Mouse (Mus musculus): ENCODE results near the gene Itpr3. TPM values are rescaled to one million over a fixed set of nuclear protein-coding genes. Genes with fewer than 3 reads are reported as not detected.

Gene Itpr3
- polyA plus RNA-seq, 1 experiment from 2014 or later = 1.5 TPM

DNA sequence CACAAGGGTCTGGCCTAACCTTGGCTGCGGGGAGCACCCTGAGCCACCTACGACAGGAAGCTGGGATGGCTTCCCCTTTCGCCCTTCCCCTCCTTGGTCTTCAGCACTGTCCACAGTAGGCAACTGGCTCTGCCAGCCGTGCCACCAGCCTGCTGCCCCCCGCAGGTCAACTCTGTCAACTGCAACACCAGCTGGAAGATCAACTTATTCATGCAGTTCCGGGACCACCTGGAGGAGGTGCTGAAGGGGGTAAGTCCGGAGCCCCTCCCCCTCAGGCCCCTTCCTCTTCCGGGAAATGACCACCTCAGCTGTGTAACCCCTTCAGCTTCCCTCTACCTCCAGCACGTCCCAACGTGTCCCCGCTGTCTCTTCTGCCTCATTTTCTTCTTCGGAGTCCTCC, 30.3 kb downstream of the Itpr3 start:
- ATAC-seq (ENCODE audit: extremely low read depth, insufficient number of reproducible peaks, low FRiP score, low TSS enrichment) = no peak
- Histone ChIP-seq H3K27me3 (replicated peaks) (no peaks in the 10 kb centered on the region), H3K9ac (no peak overlapping the region), H3K4me2 (no peak overlapping the region), H3K4me1 (peaks cover 19% of the 10 kb centered on the region), H3K36me3 (0 out of 2 replicates have a peak, but pooled peaks cover 5% of the 10 kb centered on the region), H3K4me3 (no peak overlapping the region), H3K27ac (replicated peaks) (no peak overlapping the region), H3K9me3 (no peaks in the 10 kb centered on the region)
- 37% methylated on average over 12 of the region's 12 CpGs for WGBS

DNA sequence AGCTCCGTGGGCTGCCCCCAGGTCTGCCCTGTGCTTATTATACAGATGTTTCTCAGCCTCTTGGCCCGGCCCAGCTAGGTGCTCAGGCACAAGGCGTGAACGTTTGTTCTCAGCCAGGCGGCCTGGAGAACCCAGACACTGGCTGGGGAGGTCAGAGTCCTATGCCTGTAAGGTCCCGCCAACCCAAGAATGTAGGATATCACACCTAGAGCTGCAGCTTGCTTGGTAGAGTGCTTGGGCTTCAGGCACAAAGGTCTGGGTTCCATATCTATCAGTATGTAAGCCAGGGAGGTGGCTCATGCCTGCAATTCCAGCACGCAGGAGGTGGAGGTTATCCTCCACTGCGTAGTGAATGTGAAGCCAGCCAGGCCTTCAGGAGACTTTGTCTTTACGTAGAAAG, 33.0 kb downstream of the Itpr3 start:
- Histone ChIP-seq H3K4me3 (no peak overlapping the region), H3K27me3 (replicated peaks) (no peaks in the 10 kb centered on the region), H3K4me1 (no peaks in the 10 kb centered on the region), H3K36me3 (0 out of 2 replicates have a peak, but pooled peaks cover 5% of the 10 kb centered on the region), H3K9ac (no peak overlapping the region), H3K27ac (replicated peaks) (no peak overlapping the region), H3K4me2 (no peak overlapping the region), H3K9me3 (no peaks in the 10 kb centered on the region)
- ATAC-seq (ENCODE audit: extremely low read depth, insufficient number of reproducible peaks, low FRiP score, low TSS enrichment) = no peak
- WGBS = 64% methylated on average over 9 of the region's 9 CpGs

DNA sequence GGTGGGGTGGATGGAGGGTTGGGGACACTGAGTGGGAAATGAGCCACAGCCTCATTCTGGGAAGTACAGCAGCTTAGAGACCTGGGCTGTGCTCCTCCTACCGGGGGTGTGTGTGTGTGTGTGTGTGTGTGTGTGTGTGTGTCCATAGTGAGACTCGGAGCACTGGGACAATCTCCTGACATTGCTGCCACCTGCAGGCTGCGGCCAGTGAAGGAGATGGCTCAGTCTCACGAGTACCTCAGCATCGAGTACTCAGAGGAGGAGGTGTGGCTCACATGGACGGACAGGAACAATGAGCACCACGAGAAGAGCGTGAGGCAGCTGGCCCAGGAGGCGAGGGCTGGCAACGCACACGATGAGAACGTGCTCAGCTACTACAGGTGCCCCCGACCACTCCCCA, 38.6 kb downstream of the Itpr3 start:
- no peak for ATAC-seq (ENCODE audit: extremely low read depth, insufficient number of reproducible peaks, low FRiP score, low TSS enrichment)
- WGBS = 37% methylated on average over 13 of the region's 13 CpGs
- 0 out of 2 replicates have a peak, but pooled peaks cover 3% of the 10 kb centered on the region for H3K36me3 ChIP-seq

DNA sequence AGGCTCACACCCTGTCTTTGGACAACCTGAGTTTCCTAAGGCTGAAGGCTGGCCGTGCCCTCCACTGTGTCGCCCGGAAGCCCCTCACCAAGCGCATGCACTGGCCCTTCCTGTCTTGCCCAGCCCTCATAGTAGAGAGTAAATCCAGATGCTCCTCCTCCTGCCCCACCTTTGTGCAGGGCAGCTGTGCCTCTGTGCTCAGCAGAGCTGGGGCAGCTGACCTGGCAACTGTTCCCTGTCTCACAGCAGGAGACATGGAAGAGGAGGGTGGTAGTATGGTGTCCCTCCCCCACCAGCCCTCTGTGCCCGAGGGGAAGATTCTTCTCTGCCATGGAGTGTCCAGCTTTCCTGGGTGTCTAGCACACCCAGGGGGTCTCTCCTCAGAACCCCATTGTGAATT, 44.6 kb downstream of the Itpr3 start:
- no peak for ATAC-seq (ENCODE audit: extremely low read depth, insufficient number of reproducible peaks, low FRiP score, low TSS enrichment)
- H3K4me1 ChIP-seq = no peaks in the 10 kb centered on the region

More for the DNA sequence above, 38.6 kb downstream of the Itpr3 start:
- no peak overlapping the region for H3K9ac ChIP-seq
- H3K27me3 ChIP-seq (replicated peaks) = no peaks in the 10 kb centered on the region
- H3K4me2 ChIP-seq = no peak overlapping the region
- no peaks in the 10 kb centered on the region for H3K9me3 ChIP-seq
- H3K27ac ChIP-seq (replicated peaks) = no peak overlapping the region
- no peaks in the 10 kb centered on the region for H3K4me1 ChIP-seq
- no peak overlapping the region for H3K4me3 ChIP-seq

DNA sequence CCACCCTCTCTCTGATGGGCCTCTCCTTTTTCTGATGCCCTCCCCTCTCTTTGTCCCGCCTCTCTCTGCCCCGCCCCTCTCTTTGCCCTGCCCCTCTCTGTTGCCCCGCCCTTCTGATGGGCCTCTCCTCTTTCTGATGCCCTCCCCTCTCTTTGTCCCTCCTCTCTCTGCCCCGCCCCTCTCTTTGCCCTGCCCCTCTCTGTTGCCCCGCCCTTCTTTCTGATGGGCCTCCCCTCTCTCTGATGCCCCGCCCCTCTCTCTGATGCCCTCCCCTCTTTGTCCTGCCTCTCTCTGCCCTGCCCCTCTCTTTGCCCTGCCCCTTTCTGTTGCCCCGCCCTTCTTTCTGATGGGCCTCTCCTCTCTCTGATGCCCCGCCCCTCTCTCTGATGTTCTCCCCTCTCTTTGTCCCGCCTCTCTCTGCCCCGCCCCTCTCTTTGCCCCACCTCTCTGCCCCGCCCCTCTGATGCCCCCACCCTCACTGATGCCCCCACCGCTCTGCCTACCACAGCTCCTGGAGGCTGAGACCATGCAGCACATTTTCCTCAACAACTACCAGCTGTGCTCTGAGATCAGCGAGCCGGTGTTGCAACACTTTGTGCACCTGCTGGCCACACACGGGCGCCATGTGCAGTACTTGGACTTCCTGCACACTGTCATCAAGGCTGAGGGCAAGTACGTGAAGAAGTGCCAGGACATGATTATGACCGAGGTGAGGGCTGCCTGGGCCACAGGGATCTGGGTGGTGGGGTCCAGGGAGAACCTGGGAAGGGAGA, 48.8 kb downstream of the Itpr3 start:
- Histone ChIP-seq H3K27ac (replicated peaks) (no peak overlapping the region), H3K36me3 (peaks cover 8% of the 10 kb centered on the region; the same call in 1 of the 2 replicates), H3K4me1 (no peaks in the 10 kb centered on the region), H3K9ac (no peak overlapping the region), H3K4me2 (no peak overlapping the region), H3K27me3 (replicated peaks) (no peaks in the 10 kb centered on the region), H3K4me3 (no peak overlapping the region), H3K9me3 (no peaks in the 10 kb centered on the region)
- no peak for ATAC-seq (ENCODE audit: extremely low read depth, insufficient number of reproducible peaks, low FRiP score, low TSS enrichment)
- 79% methylated on average over 14 of the region's 18 CpGs for WGBS

More for the DNA sequence above, 44.6 kb downstream of the Itpr3 start:
- Histone ChIP-seq H3K4me2 (no peak overlapping the region), H3K9ac (peak overlapping the region; percentile 16; the same call in 1 of the 2 replicates), H3K27ac (replicated peaks) (no peak overlapping the region), H3K36me3 (no peaks in the 10 kb centered on the region), H3K4me3 (no peak overlapping the region), H3K27me3 (replicated peaks) (no peaks in the 10 kb centered on the region), H3K9me3 (no peaks in the 10 kb centered on the region)
- 72% methylated on average over 5 of the region's 5 CpGs for WGBS

DNA sequence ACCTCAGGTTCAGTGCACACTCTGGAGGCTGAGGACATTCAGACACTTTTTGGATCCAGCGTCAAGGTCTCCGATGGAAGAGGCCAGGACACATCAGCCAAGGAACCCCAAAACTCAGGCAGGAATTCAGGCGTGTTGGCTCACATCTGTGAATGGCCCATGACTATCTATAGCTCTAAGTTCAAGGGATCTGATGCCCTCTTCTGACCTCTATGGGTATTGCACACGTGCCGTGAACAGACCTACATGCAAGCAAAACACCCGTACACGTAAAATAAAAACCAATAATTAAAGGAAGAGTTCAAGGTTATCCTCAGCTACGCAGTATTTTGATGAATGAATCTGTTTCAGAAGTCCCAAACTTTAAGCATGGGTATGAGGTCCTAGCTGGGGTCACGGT, 49.6 kb downstream of the Itpr3 start:
- H3K4me1 ChIP-seq = no peaks in the 10 kb centered on the region
- WGBS = 83% methylated on average over 9 of the region's 9 CpGs
- H3K4me2 ChIP-seq = no peak overlapping the region
- H3K9me3 ChIP-seq = no peaks in the 10 kb centered on the region
- peaks cover 8% of the 10 kb centered on the region; the same call in 1 of the 2 replicates for H3K36me3 ChIP-seq
- no peak overlapping the region for H3K9ac ChIP-seq
- no peak overlapping the region for H3K27ac ChIP-seq (replicated peaks)
- H3K27me3 ChIP-seq (replicated peaks) = no peaks in the 10 kb centered on the region
- no peak for ATAC-seq (ENCODE audit: extremely low read depth, insufficient number of reproducible peaks, low FRiP score, low TSS enrichment)
- no peak overlapping the region for H3K4me3 ChIP-seq

DNA sequence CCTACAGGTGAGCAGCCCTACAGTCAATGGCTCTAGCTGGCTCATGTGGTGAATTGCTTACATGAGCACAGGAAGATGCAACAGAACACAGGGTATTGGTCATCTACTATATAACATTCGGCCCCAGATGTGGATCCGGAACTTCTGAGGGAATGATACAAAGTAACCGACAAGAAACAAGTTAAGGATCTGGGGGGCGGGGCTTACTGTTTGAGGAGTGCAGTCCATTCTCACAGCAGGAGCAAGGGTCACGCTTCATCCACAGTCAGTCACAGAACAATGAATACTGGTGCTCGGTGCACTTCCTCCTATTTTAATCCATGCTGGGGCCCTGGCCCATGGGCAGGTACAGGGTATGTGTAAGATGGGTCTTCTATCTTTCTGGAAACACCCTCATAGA, 50.8 kb downstream of the Itpr3 start:
- H3K36me3 ChIP-seq = peaks cover 8% of the 10 kb centered on the region; the same call in 1 of the 2 replicates
- H3K4me3 ChIP-seq = no peak overlapping the region
- no peak overlapping the region for H3K4me2 ChIP-seq
- no peak overlapping the region for H3K9ac ChIP-seq
- 70% methylated on average over 6 of the region's 6 CpGs for WGBS
- no peak for ATAC-seq (ENCODE audit: extremely low read depth, insufficient number of reproducible peaks, low FRiP score, low TSS enrichment)
- no peaks in the 10 kb centered on the region for H3K4me1 ChIP-seq
- no peaks in the 10 kb centered on the region for H3K9me3 ChIP-seq
- no peaks in the 10 kb centered on the region for H3K27me3 ChIP-seq (replicated peaks)
- no peak overlapping the region for H3K27ac ChIP-seq (replicated peaks)

DNA sequence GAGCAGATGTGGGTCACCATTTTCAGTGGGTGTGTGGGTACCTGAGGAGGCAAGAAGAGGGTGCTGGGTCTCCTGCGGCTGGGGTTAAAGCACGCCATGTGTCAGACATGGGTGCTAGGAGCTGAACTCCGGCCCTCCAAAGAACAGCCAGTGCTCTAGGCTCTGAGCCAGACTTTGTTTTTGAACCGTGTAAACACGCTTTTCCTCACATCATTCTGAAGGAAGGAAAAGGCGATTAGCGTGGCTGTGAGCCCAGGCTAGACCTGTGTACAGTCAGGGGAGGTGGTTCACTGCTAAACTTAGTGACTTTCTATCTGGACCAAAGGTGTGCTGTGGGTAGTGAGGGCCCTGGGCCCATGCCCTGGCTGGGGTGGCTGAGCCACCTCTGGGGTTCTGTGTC, 53.0 kb downstream of the Itpr3 start:
- WGBS = 84% methylated on average over 7 of the region's 7 CpGs
- H3K4me3 ChIP-seq = no peak overlapping the region
- H3K9me3 ChIP-seq = no peaks in the 10 kb centered on the region
- no peak overlapping the region for H3K4me2 ChIP-seq
- no peaks in the 10 kb centered on the region for H3K27me3 ChIP-seq (replicated peaks)
- H3K4me1 ChIP-seq = no peaks in the 10 kb centered on the region
- H3K27ac ChIP-seq (replicated peaks) = no peak overlapping the region
- H3K9ac ChIP-seq = no peak overlapping the region
- peaks cover 18% of the 10 kb centered on the region for H3K36me3 ChIP-seq
- no peak for ATAC-seq (ENCODE audit: extremely low read depth, insufficient number of reproducible peaks, low FRiP score, low TSS enrichment)

DNA sequence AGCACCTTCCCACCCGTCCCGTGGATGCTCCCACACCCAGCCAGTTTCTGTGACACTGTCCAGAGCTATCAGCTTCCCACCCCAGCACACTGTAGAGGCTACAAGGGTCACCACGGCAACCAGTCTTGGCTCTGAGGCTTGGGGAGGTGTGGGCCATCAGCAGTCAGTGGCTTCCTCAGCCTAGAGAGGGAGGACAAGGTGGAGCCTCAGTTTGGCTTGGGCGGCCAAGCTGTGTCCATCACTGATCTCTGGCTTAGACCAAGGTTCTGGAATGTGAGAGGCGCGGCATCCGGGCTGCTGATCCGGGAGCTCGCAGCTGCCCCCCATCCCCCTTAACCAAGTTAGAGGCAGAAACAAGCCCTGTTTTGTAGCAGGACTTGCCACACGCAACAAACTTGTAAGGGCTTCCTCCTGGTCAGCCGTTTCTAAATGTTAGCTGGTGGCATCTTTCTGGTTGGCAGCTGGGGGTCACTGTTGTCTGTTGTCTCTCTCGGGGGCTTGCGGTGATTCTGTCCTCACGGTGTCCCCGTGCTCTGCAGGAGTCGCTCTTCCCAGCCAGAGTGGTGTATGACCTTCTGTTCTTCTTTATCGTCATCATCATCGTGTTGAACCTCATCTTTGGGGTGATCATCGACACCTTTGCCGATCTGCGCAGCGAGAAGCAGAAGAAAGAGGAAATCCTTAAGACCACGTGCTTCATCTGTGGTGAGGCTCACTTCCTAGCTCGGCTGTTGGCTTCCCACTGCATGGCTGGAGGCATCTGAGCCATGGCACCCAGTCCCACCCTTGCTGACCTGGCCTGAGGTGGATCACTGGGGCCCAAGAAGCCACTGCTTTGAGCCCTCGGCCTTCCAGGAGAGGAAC, 61.8 kb downstream of the Itpr3 start:
- Histone ChIP-seq H3K36me3 (peaks cover 52% of the 10 kb centered on the region), H3K4me2 (no peak overlapping the region), H3K27ac (replicated peaks) (no peak overlapping the region), H3K9ac (no peak overlapping the region), H3K27me3 (replicated peaks) (no peaks in the 10 kb centered on the region), H3K9me3 (no peaks in the 10 kb centered on the region), H3K4me3 (no peak overlapping the region), H3K4me1 (peaks cover 20% of the 10 kb centered on the region)
- ATAC-seq (ENCODE audit: extremely low read depth, insufficient number of reproducible peaks, low FRiP score, low TSS enrichment) = no peak
- 69% methylated on average over 25 of the region's 25 CpGs for WGBS

DNA sequence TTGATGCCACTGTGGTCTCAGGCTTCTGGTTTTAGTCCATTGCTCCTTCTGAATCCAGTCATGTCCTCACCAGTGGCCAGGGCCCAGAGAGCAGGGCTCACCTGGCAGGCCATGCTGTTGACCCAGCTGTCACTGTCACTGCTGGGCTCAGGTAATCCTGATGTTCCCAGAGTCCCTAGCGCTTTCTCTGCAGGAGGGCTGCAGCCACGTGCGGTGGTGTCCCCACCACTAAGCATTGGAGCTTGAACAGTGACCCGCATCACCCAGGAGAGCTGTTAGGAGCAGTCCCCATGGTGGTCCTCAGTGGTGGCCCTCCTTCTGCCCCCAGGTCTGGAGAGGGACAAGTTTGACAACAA, 62.4 kb downstream of the Itpr3 start:
- WGBS = 84% methylated on average over 4 of the region's 4 CpGs
- H3K27me3 ChIP-seq (replicated peaks) = no peaks in the 10 kb centered on the region
- H3K36me3 ChIP-seq = peaks cover 52% of the 10 kb centered on the region
- no peaks in the 10 kb centered on the region for H3K9me3 ChIP-seq
- no peak overlapping the region for H3K4me3 ChIP-seq
- H3K27ac ChIP-seq (replicated peaks) = no peak overlapping the region
- no peak overlapping the region for H3K9ac ChIP-seq
- H3K4me1 ChIP-seq = peaks cover 20% of the 10 kb centered on the region
- no peak overlapping the region for H3K4me2 ChIP-seq
- no peak for ATAC-seq (ENCODE audit: extremely low read depth, insufficient number of reproducible peaks, low FRiP score, low TSS enrichment)

DNA sequence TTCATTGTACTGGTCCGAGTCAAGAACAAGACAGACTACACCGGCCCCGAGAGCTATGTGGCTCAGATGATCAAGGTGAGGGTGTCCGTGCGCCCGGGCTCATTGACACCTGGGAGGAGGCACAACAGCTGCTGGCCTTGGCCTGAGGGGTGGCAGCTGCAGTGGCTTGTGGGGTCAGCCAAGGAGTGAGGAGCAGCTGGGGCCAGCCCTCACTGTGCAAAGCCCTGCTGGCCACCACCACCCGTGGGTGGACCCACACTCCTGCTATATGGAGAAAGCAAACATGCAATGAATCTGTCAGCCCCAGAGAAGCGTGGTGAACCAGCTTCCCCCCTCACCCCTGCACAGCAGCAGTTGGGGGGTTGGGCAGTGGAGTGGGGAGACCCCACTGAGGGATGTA, 62.9 kb downstream of the Itpr3 start:
- Histone ChIP-seq H3K9ac (no peak overlapping the region), H3K9me3 (no peaks in the 10 kb centered on the region), H3K27me3 (replicated peaks) (no peaks in the 10 kb centered on the region), H3K4me1 (peaks cover 23% of the 10 kb centered on the region), H3K4me2 (no peak overlapping the region), H3K36me3 (peaks cover 53% of the 10 kb centered on the region), H3K27ac (replicated peaks) (no peak overlapping the region), H3K4me3 (no peak overlapping the region)
- 70% methylated on average over 8 of the region's 8 CpGs for WGBS
- no peak for ATAC-seq (ENCODE audit: extremely low read depth, insufficient number of reproducible peaks, low FRiP score, low TSS enrichment)

Data from heart, embryonic 13.5 days (tissue).